Mouse (Mus musculus): ENCODE results near the gene Gba.

GRCm38 (mm10) chr3:89226361-89226760, 23.6 kb downstream of the Gba start:
- TF ChIP-seq CTCF (IDR thresholded peaks at IDR 0.05; ENCODE audit: borderline replicate concordance, insufficient read depth, low read depth, low read length) (no peak), POLR2A (IDR thresholded peaks at IDR 0.05; ENCODE audit: borderline replicate concordance, insufficient read depth, low read length) (no peak)

All from cerebellum, adult 2 months (tissue).